Mouse (Mus musculus) cerebellum, adult 8-10 months (tissue): ENCODE measurements around the gene Phgdh.
A peak's percentile ranks its signal among the peaks of the same experiment; 100 is the strongest.

ENCODE experiments used
- DNase-seq: peaks from one replicate; pipeline ENCODE4 v3.0.0; 2022

The Phgdh gene

DNA sequence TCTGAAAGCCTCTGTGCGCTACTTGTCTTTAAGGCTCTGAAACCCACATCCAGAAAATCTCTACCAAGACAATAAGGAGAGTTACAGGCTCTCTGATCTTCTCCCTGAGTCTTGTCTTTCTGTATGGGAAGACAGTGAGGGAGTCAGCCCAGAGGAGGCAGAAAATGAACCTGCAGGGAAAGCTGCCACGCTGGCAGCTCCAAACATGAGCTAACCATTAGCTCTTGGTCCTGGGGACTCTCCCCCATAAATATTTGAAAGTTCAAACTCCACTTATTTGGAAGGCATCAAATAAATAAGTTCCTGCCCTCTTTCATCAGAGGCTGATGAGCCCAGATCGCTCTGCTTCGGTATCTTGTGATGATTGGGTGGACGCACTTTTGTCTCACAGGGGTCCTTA, 56.6 kb downstream of the Phgdh start:
- no peak for DNase-seq

DNA sequence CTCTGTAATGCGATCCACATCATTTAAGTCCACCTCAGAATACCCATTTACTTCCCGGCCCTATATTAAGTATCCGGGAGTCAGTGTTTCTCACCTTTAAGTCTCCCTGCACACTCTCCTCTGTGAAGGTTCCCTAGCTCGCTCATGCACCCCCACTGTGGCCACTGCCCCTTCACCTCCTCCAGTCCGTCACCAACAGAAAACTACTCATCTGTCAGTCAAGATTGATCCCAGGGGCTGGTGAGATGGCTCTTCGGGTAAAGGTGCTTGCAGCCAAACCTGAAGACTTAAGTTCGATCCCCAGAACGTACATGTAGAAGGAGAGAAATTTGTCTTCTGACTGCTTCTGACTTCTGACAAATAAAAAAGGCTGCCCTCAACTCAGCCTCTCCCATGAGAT, 57.4 kb downstream of the Phgdh start:
- no peak for DNase-seq

DNA sequence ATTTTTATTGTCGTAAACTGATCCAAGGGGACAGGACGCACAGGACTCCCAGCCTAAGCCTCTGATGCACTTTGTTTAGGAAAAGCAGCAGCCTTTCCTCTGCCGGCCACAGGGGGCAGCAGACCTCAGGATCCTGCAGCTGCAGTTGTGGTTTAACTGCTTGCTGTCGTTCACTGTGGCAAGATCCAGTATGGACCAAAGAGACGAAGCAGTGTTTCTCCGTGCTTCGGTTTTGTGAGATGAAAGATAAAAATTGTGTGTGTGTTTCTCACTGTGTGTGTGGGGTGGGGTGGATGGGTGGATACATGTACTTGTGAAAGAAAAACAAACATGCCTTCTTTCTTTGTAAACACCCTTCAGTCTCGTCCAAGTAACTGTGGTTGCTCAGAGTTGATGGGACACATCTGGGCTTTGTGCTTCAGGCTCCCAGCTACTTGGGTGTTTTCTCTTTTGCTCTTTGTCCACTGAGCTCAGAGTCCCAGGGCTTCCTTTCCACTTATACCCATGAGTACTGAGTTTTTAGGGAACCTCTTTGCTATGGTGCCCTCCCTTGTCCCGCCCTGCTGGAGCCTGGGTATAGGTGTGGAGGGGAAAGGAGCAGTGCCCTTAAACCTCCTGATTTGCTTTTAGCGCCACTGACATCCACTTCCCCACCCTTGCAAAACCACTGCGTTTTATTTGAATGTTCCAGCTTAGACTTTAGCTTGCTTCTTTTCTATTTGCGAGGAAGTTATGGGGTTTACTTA, 58.7 kb downstream of the Phgdh start:
- DNase-seq, result peak; percentile 16

DNA sequence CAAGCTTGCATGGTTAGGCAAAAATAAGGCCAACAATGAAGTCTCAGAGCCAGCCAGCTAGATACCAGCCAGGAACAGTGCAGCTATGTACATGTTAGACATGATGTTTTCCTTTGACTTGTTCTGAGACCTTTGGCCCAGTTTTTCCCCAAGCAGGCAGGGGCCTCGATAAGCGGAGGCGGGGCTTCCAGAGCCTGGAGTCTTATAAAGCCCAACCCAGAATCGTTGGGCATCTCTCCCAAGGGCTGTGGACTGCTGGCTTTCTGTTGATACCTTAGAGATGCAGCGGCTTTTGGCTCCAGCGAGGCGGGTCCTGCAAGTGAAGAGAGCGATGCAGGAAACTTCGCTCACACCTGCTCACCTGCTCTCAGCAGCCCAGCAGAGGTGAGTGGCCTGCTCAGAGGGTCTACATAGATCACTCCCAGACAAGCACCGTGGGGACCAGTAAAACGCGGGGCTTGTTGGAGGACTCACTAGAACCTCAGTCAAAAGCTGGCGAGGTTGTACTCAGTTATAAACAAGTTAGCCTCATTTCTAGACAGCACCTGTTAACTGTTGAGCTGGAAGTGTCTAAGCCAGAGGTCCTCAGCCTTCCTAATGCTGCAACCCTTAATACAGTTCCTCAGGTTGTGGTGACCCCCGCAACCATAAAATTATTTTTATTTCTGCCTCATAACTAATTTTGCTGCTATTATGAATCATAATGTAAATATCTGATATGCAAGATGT, 59.4 kb downstream of the Phgdh start, which contains the start of gene Hmgcs2:
TSS of gene Hmgcs2 (plus strand) at position 232 of the 729 bp plus-strand sequence.
- DNase-seq, result no peak

DNA sequence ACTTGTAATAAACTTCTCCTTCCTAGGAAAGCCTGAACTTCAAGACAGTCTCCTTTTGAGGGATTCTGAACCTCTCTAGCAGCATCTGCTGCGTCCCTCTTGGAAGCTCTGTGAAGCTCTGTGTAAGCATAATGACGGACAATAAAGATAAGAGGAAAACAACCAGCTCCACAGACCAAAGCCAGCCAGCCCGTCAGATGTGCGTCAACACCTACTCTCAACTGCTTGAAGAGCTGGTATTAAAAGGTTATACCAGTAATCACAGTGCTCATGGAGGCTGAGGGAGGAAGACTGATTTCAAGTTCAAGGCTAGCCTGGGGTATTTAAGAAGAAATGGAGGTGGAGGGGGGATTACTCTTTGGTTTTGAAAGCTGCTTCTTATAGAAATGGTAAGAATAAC, 60.1 kb downstream of the Phgdh start:
- no peak for DNase-seq

DNA sequence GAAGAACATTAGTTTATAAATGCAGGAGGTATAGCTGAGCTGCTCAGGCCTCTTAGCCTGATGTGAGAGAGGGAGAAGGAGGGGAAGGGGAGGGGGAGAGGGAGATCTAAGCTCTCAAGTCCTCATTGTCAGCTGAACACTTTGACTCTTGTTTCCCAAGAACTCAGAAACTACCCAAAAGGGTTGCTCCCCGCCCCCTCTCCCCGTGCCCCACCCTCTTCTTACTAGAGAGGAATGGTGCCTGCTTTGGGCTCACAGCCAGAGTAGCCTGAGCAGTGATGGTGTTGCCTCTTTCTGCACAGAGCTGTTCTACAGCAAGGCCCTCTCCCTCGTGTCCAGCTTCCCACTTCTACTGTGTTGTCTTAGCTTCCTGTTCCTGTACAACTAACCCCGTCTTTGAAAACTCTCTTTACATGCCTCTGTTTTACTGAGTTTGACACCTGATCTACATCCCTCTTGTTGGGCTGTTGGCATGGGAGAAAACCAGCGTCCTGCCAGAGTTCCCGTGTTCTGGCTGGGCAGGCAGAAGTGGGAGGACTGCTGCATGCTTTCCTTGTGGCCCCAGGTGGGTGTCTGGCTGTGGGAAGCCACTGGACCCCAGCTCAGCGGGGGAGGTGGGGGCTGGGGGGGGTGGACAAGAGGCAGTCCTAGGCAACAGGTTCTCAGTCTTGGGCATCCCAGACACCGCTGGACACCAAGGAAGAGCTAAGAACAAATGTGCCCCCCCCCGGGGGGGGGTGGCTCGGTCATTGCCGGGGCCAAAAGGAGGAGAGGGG, 66.0 kb downstream of the Phgdh start:
- DNase-seq, result no peak

DNA sequence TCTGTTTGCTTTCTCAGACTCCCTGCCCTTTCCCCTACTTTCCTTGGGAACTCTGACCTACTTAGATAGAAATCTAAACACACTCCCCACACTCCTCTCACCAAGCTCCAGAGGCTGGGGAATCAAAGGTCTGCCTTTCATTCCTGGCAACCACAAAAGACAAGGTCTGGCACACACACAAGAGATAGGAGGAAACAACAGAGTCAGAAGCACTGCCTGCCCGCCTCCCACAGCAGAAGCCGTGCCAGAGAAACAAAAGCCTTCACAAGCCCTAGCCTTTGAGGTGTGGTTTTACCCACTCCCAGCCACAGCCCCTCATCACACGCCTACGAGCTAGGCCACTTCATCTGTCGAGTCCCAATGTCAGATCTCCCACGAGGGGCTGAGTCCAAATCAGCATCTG, 72.5 kb downstream of the Phgdh start:
- no peak for DNase-seq
